Mouse (Mus musculus) megakaryocyte, embryonic 14.5 days (primary cell): ENCODE measurements around the gene Zbtb16. TPM values are rescaled to one million over a fixed set of nuclear protein-coding genes. Genes with fewer than 3 reads are reported as not detected.

Source experiments
- H3K27me3 ChIP-seq: replicated peaks from 2 replicates; pipeline ENCODE3; 2012; ENCODE audit warnings: inconsistent platforms
- H3K36me3 ChIP-seq: replicated peaks from 2 replicates; pipeline ENCODE3; 2012; ENCODE audit warnings: low read length, inconsistent platforms, mixed read lengths
- H3K4me1 ChIP-seq: 2 replicates; pipeline ENCODE4 v1.6.1; 2012; ENCODE audit warnings: inconsistent platforms
- H3K4me3 ChIP-seq: replicated peaks from 2 replicates; pipeline ENCODE3; 2012; ENCODE audit warnings: moderate library complexity, mild to moderate bottlenecking, inconsistent platforms
- H3K9me3 ChIP-seq: 2 replicates; pipeline ENCODE4 v1.6.1; 2012; ENCODE audit warnings: inconsistent platforms
- FLI1 ChIP-seq: IDR thresholded peaks from 2 replicates; pipeline ENCODE4 v1.6.1; 2012; ENCODE audit warnings: low read length, inconsistent platforms, mixed read lengths
- GATA1 ChIP-seq: IDR thresholded peaks from 3 replicates; pipeline ENCODE4 v1.6.1; 2012; ENCODE audit warnings: mixed read lengths, low read length, inconsistent platforms, borderline replicate concordance
- polyA plus RNA-seq: library from polyadenylated mRNA; stranded (reverse); fragments of >175 nt; gene quantifications from 2 replicates; pipeline ENCODE4 v1.2.3, GENCODE M21; 2012; ENCODE audit warnings: low replicate concordance; ENCODE audit not compliant: insufficient read depth

The Zbtb16 gene
- polyA plus RNA-seq, 1 experiment = 1.8 TPM

- H3K27me3 ChIP-seq = peaks cover 41% of the 10 kb centered on the region
- TF ChIP-seq FLI1 = no peak
- TF ChIP-seq GATA1 = no peak
- peaks cover 22% of the 10 kb centered on the region for H3K4me1 ChIP-seq
- H3K9me3 ChIP-seq = no peaks in the 10 kb centered on the region
- no peak overlapping the region for H3K4me3 ChIP-seq
- no peaks in the 10 kb centered on the region for H3K36me3 ChIP-seq
These were observed 3.5 kb upstream of the Zbtb16 start for GRCm38 (mm10) chr9:48839568-48839967.

- peaks cover 38% of the 10 kb centered on the region for H3K27me3 ChIP-seq
- H3K4me3 ChIP-seq = no peak overlapping the region
- peaks cover 34% of the 10 kb centered on the region for H3K4me1 ChIP-seq
These were observed 2.3 kb upstream of the Zbtb16 start for GRCm38 (mm10) chr9:48838346-48838745.

GRCm38 (mm10) chr9:48837181-48837580 is 1.2 kb upstream of the Zbtb16 start:
- Histone ChIP-seq H3K36me3 (peaks cover 15% of the 10 kb centered on the region), H3K9me3 (no peaks in the 10 kb centered on the region), H3K27me3 (peaks cover 36% of the 10 kb centered on the region), H3K4me1 (peaks cover 45% of the 10 kb centered on the region), H3K4me3 (peak overlapping the region; percentile 74)
- TF ChIP-seq FLI1 (no peak), GATA1 (no peak)

More at GRCm38 (mm10) chr9:48838346-48838745, 2.3 kb upstream of the Zbtb16 start:
- Histone ChIP-seq H3K36me3 (peaks cover 3% of the 10 kb centered on the region), H3K9me3 (no peaks in the 10 kb centered on the region)
- TF ChIP-seq FLI1 (no peak), GATA1 (no peak)

- peak overlapping the region; percentile 98 for H3K4me3 ChIP-seq
- peaks cover 51% of the 10 kb centered on the region for H3K4me1 ChIP-seq
- TF ChIP-seq GATA1 = no peak
- TF ChIP-seq FLI1 = no peak
- peaks cover 34% of the 10 kb centered on the region for H3K27me3 ChIP-seq
- no peaks in the 10 kb centered on the region for H3K9me3 ChIP-seq
- H3K36me3 ChIP-seq = peaks cover 21% of the 10 kb centered on the region
These were observed 526 bp upstream of the Zbtb16 start for GRCm38 (mm10) chr9:48836566-48836930.

- Histone ChIP-seq H3K4me3 (peak overlapping the region; percentile 98), H3K9me3 (no peaks in the 10 kb centered on the region), H3K4me1 (peaks cover 68% of the 10 kb centered on the region), H3K27me3 (peaks cover 29% of the 10 kb centered on the region), H3K36me3 (peaks cover 37% of the 10 kb centered on the region)
- TF ChIP-seq FLI1 (no peak), GATA1 (no peak)
These were observed 1.2 kb downstream of the Zbtb16 start for GRCm38 (mm10) chr9:48834541-48835411.

GRCm38 (mm10) chr9:48834006-48834405 is 2.0 kb downstream of the Zbtb16 start:
- H3K27me3 ChIP-seq = peaks cover 29% of the 10 kb centered on the region
- H3K4me1 ChIP-seq = peaks cover 72% of the 10 kb centered on the region
- TF ChIP-seq FLI1 (no peak), GATA1 (no peak)
- H3K36me3 ChIP-seq = peaks cover 41% of the 10 kb centered on the region
- peak overlapping the region; percentile 98 for H3K4me3 ChIP-seq
- no peaks in the 10 kb centered on the region for H3K9me3 ChIP-seq

- no peak for TF ChIP-seq GATA1
- TF ChIP-seq FLI1 = no peak
- H3K36me3 ChIP-seq = peaks cover 46% of the 10 kb centered on the region
- peaks cover 25% of the 10 kb centered on the region for H3K27me3 ChIP-seq
- peak overlapping the region; percentile 57 for H3K4me3 ChIP-seq
- peaks cover 77% of the 10 kb centered on the region for H3K4me1 ChIP-seq
- no peaks in the 10 kb centered on the region for H3K9me3 ChIP-seq
These were observed 2.5 kb downstream of the Zbtb16 start for GRCm38 (mm10) chr9:48833493-48833892.

- H3K36me3 ChIP-seq = peaks cover 55% of the 10 kb centered on the region
- TF ChIP-seq FLI1 (no peak), GATA1 (no peak)
- H3K4me1 ChIP-seq = peaks cover 75% of the 10 kb centered on the region
- H3K27me3 ChIP-seq = peaks cover 18% of the 10 kb centered on the region
- peak overlapping the region; percentile 20 for H3K4me3 ChIP-seq
- H3K9me3 ChIP-seq = no peaks in the 10 kb centered on the region
These were observed 3.4 kb downstream of the Zbtb16 start for GRCm38 (mm10) chr9:48832473-48833100.

GRCm38 (mm10) chr9:48831560-48832460 is 4.2 kb downstream of the Zbtb16 start:
- peaks cover 58% of the 10 kb centered on the region for H3K36me3 ChIP-seq

More at GRCm38 (mm10) chr9:48831560-48832460, 4.2 kb downstream of the Zbtb16 start:
- Histone ChIP-seq H3K27me3 (peaks cover 11% of the 10 kb centered on the region), H3K4me1 (peaks cover 75% of the 10 kb centered on the region), H3K4me3 (peak overlapping the region; percentile 48), H3K9me3 (no peaks in the 10 kb centered on the region)
- no peak for TF ChIP-seq GATA1
- TF ChIP-seq FLI1 = no peak
